Mouse (Mus musculus): ENCODE data around the gene Cacng8.

DNA sequence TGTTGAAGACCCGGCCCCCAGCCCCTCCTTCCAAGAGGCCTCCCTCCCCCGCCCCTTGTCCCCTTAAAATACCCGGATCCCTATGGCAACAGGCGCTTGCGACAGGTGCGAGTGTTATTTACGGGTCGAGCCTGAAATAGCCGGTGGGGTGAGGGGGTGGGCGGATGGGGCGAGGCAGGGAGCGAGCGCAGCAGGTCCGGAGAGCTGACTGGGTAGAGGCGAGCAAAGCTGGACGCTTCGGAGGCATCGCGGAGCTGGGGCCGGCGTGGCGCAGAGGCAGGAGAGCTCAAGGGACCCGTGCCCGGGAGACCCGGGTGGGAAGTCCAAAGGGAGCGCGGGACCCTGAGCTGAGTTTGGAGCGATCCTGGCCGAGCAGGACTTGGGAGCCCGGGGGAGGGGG, 32.9 kb downstream of the Cacng8 start:
- no peak for TF ChIP-seq CTCF (IDR thresholded peaks at IDR 0.05)
- TF ChIP-seq POLR2A (IDR thresholded peaks at IDR 0.05; ENCODE audit: insufficient read depth, low read depth, low read length), result no peak
- no peak for TF ChIP-seq EP300 (IDR thresholded peaks at IDR 0.05; ENCODE audit: insufficient read depth, low read depth, low read length)
